Mouse (Mus musculus) bone marrow macrophage, adult 2 months (primary cell): ENCODE measurements around the gene Tor4a.

Source experiments
- CTCF ChIP-seq: IDR thresholded peaks from 2 replicates; pipeline ENCODE4 v1.5.1; 2012; ENCODE audit warnings: low read depth, mild to moderate bottlenecking, low read length, moderate library complexity
- POLR2A ChIP-seq: IDR thresholded peaks from 2 replicates; pipeline ENCODE4 v1.6.1; 2012; ENCODE audit warnings: mild to moderate bottlenecking, low read depth, low read length, borderline replicate concordance

GRCm38 (mm10) chr2:25213266-25213865 lies 16.7 kb upstream of the Tor4a start:
- TF ChIP-seq CTCF: no peak
- no peak for TF ChIP-seq POLR2A
